Mouse (Mus musculus) left cerebral cortex, adult 8-10 months (tissue): ENCODE measurements around the gene Inpp4b. TPM values are rescaled to one million over a fixed set of nuclear protein-coding genes. Genes with fewer than 3 reads are reported as not detected.

ENCODE experiments used
- DNase-seq, 2 experiments: peaks; one replicate each; pipeline ENCODE4 v3.0.0; 2022; ENCODE audit warnings: low spot score in 2 of 2
- total RNA-seq, 4 experiments: library from RNA; stranded (reverse); gene quantifications; 2 replicates each; pipeline ENCODE4 v1.2.4; 2022

The Inpp4b gene
- total RNA-seq, result 10 to 100 TPM; 11.3 to 14.2 (median 12.9) TPM

DNA sequence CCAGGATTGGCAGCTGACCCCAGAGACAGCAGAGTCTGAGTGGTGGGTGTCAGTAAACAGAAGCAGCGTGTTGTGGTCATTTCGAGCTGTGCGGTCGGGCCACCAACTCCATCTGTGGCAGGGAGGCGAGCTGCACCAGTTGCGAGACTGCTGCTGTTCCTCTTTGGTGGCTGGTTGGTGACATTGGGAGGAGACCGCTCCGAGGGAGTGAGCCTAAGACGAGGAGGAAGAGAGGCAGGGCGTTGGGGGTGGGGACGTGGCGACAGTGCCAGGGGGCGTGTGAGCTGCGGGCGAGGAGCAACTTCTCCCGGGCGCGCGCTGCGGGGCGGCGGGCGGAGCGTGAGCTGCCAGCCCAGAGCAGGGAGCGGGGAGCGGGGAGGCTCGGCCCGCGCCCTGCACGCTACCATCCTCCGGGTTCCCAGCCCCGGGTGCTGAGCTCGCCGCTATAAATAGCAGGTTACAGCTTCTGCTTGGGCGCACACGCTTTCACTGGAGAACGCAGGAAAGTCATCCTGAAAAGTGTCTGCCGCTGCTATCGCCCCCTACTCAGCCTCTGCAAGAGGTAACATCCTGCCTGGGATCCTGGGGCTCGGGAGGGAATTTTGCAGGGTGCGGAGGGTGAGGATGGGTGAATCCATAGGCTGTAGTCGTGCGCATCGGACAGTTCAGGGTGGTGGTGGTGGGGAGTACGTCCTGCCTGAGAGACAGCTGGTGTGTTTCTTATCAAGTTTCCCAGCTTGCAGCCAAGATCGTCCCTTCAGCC lies at the start of gene Inpp4b:
TSS of gene Inpp4b (plus strand) at position 321 of the 763 bp plus-strand sequence.
- DNase-seq, result peak; percentile 60 to 75

DNA sequence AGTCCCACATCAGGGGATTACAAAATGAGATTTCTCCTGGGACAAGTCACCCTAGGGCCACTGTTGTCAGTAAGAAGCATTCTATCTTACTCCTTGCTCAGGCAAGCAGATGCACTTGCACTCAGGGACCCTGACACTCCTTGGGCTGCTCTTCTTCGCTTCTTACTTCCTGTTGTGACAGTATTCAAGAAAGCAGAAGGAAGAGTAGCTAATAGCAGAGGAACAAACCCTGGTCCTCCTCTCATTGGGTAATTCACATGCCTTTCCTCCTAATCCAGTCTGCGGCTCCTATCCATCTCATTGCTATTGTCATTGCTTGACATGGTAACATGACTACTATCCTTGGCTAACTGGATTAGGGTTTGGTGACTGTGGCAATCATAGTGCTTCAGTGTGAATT lies 7.1 kb upstream of the Inpp4b start:
- no peak for DNase-seq

DNA sequence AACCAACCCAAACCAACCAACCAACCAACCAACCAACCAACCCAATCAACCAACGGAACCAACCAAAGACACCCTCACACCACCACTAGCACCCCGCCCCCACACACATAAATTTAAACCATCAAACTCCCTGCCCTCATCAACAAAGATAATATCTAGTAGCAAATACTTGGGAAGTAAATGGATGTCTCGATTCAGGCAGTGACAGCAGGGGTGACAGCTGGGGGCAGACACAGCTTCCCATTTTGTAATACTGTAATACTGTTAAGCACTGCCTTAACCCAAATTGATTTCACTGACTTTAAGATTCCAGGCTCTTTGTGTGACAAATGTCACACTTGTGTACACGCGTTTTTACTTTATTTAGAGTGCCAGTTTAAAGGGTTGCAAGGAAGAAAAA lies 1.2 kb upstream of the Inpp4b start:
- DNase-seq, result no peak

DNA sequence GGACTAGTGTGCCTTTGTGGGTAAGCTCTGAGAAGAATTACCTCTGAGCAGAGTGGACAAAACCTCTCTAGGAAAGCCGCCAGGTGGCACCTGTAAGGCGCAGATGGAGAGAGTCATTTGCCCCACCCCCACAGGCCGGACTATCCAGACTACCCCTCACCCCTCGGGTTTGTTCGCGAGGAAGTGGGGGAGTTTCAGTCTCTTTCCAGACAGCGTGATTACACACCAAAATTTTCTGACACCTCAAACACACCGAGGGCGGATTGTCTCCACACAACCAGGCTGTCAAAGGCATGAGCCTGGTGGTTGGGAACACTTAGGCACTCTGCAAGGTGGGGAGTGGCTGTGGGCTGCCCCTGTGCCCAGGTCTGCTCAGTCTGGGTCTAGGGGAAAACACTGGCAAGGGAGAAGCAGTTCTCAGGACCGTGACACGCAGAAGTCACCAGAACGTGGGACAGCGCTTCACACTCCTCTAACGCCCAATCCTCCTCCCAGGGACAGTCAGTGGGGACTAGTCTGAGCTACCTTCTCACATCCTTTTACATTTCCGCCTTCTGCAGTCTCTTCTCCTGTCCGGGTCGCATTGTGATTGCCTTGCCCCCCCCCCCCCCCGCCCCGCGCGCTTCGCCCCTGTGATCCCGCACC lies 643 bp upstream of the Inpp4b start:
- DNase-seq, result peak; percentile 44 to 70

- no peak for DNase-seq
Measured at GRCm38 (mm10) chr8:81342999-81343302, 595 bp downstream of the Inpp4b start.

DNA sequence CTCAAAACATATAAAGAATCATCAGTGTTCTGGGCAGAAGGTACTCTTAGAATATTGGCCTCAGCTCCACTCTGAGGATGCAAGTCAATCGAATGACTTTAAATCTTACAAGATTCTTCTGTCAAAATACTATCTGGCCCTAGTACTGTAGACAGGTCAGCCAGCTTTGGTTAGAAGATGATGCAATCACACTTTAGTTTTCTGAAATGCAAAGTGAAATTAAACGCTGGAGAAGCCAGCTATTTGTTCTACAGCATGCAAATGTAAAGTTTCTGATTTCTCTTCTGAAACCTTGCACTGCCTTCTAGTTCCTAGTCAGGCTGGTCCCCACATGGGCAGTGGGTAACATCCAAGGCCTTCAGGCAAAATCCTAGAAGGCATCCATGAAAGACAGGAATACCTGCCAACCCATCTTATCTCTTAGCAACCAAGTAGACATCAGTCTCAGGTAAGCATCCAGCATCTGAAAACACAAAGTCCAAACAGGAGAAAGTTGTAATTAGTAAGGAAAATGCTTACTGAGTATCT lies 2.9 kb downstream of the Inpp4b start:
- DNase-seq, result no peak

GRCm38 (mm10) chr8:81349452-81349851 lies 7.1 kb downstream of the Inpp4b start:
- no peak for DNase-seq

DNA sequence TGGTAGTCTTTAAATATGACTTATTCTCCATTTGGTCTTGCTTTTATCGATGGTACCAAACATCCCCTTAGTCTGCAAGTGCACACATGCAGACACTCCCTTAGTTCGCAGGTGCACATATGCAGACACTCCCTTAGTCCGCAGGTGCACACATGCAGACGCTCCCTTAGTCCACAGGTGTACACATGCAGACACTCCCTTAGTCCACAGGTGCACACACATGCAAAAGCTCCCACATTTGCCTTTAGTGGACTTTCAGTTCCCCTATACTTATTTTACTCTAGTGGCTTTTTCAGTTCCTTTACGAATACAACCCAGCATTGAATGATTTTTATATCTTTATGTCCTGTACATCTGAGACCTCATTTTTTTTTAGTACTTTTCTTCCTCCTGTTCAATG lies 11.1 kb downstream of the Inpp4b start:
- no peak for DNase-seq

DNA sequence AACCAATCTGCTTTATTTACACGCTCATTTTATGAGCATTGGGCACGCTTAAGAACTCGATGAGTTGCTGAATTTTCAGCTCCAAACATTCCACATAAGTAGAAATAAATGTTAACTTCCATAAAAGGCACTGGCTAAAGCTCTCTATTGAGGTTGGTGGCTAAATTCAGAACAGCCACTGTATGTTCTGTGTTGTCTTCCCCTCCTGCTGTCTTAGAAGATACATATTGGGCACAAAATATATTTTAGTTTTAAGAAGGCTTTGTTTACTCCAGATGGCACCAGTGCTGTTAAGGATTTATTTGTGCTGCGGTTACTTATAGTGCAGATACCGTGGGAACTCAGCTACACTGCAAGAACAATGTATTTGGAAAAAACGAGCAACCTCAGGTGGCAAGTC lies 15.8 kb downstream of the Inpp4b start:
- no peak for DNase-seq

- DNase-seq, result peak in 1 of 2 experiments; percentile 48
Measured at GRCm38 (mm10) chr8:81360518-81360917, 18.2 kb downstream of the Inpp4b start.

GRCm38 (mm10) chr8:81361162-81361561 lies 18.8 kb downstream of the Inpp4b start:
- no peak for DNase-seq

DNA sequence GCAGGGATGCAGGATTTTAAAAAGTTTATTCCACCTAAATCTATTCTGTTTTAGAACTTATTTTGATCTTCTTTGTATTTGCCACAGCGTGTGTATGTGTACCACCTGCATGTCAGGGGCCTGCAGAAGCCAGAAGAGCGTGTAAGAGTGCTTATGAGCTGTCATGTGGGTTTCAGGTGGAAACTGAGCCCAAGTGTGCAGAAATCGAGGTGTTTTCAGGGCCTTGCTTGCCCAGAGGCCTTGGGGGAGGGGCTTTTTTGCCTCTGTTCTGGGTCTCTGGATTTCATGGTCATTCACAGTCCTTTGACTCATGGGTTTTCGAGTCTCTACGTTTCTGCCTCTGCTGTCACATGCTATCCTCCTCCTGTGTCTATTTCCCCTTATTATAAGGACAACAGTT lies 28.3 kb downstream of the Inpp4b start:
- no peak for DNase-seq

GRCm38 (mm10) chr8:81371844-81372243 lies 29.5 kb downstream of the Inpp4b start:
- no peak for DNase-seq

DNA sequence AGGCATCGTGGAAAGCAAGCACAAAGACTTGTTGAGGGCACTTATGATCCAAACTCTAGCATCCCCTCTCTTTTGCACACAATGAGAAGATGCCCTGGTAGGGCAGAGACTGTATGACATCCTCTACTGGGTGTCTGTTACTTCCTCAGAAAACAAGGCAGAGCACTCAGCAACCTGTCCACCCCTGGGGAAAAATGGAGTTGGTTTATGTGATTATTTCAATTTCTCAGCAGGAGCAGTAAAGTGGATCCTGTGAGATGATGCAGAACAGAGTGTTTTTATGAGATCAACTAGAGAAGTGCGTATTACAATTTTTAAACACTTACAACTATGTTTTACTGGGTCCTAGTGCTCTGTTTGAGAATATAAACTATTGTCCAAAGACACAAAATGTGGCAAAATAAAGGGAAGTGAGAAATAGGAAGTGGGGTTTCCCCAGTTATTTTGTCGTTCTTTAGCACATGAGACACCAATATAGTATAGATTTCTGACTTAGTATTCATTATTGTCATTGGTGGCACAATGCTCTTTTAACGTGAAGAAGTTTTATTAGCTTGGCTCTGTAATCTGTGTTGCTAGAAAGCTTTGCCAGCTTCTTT lies 32.6 kb downstream of the Inpp4b start:
- DNase-seq, result no peak

DNA sequence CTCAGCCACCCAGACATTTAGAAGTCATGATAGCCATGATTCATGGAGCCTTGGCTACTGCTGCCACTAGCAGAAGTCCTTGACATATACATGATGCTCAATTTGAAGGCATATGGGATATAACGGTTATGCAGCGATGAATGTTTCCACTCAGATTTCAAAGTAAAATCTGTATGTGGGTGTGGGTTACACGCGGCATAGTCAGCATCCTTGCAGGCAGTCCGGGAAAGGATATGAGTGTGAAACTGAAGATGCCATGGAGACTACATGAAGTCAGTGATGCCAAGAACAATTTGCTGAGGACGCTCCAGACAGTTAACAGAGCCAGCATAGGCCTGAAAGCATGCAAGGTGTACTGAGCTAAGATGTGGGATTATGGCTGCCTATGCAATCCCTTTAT lies 46.6 kb downstream of the Inpp4b start:
- peak in 1 of 2 experiments; percentile 5 for DNase-seq

GRCm38 (mm10) chr8:81399071-81399470 lies 56.7 kb downstream of the Inpp4b start:
- no peak for DNase-seq

- DNase-seq, result peak in 1 of 2 experiments; percentile 64
Measured at GRCm38 (mm10) chr8:81399501-81399900, 57.1 kb downstream of the Inpp4b start.

GRCm38 (mm10) chr8:81412707-81413106 lies 70.4 kb downstream of the Inpp4b start:
- no peak for DNase-seq

GRCm38 (mm10) chr8:81443957-81444356 lies 101.6 kb downstream of the Inpp4b start:
- no peak for DNase-seq

DNA sequence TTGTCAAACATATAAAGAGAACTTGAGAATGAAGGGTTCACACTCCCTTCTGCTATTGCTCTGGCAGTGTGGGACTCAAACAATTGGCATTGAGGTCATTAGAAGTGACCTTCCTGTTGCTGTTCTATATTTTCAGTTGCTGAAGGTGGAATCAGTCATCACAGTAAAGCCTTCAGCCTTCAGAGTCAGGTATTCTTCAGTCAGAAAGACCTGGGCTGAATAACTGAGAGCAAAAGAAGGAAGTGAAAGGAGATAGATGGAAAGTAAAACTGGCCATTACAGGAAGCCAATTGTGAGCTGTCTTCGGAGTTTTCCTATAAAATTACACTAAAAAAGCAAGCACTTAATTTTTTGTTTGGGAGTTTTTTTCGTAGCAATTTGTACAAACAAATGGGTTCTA lies 107.4 kb downstream of the Inpp4b start:
- no peak for DNase-seq

GRCm38 (mm10) chr8:81452082-81452481 lies 109.7 kb downstream of the Inpp4b start:
- peak in 1 of 2 experiments; percentile 5 for DNase-seq

DNA sequence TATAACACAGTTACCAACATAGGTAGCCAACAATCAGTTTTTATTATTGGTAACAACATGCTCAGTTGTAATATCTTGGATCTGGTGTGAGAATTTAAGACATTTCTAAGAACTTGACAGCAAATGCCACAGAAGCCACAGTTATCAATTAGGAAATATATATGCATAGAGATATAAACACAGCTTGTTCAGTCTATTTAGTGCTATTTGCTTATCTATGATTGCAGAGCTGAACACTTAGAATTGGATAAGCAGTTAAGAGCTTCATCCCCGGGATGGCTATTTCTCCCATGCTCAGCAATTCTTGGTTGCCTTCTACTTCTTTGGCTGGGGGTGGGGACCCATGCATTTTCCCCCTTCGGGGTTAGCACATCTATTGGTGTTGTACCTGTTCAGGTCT lies 112.5 kb downstream of the Inpp4b start:
- no peak for DNase-seq
